10 mouse cellular contexts compared by ENCODE assay signal in the genomic region with DNA sequence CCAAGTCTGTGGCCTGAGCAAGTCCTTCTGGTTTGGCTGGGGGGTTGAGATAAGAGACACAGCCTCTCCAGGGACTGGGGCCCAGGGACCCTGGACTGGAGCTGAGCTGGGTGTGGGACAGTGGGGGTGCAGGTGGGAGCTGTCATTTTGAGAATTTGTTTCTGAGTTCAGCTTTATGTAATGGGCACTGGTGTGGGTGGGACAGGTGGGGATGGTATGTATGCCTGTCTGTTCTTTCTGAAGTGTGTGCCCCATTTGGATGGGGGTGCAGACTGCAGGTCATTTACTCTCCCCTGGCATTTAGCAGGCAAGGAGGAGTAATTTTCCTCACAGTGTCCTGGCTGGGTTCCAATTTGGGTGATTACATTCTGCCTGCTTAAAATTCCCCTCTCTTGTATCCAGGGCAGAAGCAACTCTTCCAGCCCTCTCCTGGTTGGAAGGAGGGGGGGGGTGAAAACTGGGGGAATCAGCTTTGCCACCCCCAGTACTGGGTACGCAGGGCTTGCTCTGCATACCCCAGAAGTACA. TPM values are rescaled to one million over a fixed set of nuclear protein-coding genes. Genes with fewer than 3 reads are reported as not detected.
DNase-seq lines count a peak whose midpoint lies in the region; ATAC-seq and TF ChIP-seq lines count a peak whose summit lies in the region.
"Had no signal": no experiment of that assay in that cellular context is flagged by ENCODE, and none has a peak within 500 bp of the region (broad histone marks: within the 10 kb centered on the region; RNA-seq: fewer than 3 reads in every experiment).

No protein-coding gene starts in this region.

- H3K4me3 ChIP-seq in intestine, embryonic 14.5 days (ENCODE audit: low read depth, low read length) = no peak overlapping the region
- H3K4me3 ChIP-seq in intestine, postnatal 0 days (ENCODE audit: low read depth, low read length) = no peak overlapping the region
- no peak overlapping the region for H3K4me3 ChIP-seq in stomach, embryonic 16.5 days (replicated peaks; ENCODE audit: low read length)
- no peak overlapping the region for H3K4me3 ChIP-seq in stomach, postnatal 0 days (ENCODE audit: low read depth, low read length)
- H3K4me3 ChIP-seq in midbrain, postnatal 0 days (ENCODE audit: low read depth, low read length) = no peak overlapping the region
- H3K4me3 ChIP-seq: embryonic facial prominence, embryonic 12.5 days; lung, embryonic 15.5 days had no signal

- 62% methylated on average over 1 of the region's 1 CpGs for WGBS in intestine, embryonic 14.5 days
- 41% methylated on average over 1 of the region's 1 CpGs for WGBS in intestine, postnatal 0 days
- 43% methylated on average over 1 of the region's 1 CpGs for WGBS in stomach, embryonic 16.5 days
- WGBS in stomach, postnatal 0 days = 76% methylated on average over 1 of the region's 1 CpGs
- 42% methylated on average over 1 of the region's 1 CpGs for WGBS in midbrain, postnatal 0 days

- no peak for DNase-seq in intestine, embryonic 14.5 days (ENCODE audit: low spot score)
- DNase-seq in stomach, postnatal 0 days (ENCODE audit: low spot score) = no peak
- peak; percentile 39 for DNase-seq in heart, postnatal 4 days
- DNase-seq in midbrain, postnatal 0 days (ENCODE audit: low spot score) = peak; percentile 49
- DNase-seq in frontal cortex, postnatal 14 days (ENCODE audit: low spot score in 2 of 2) = no peak

- no peak overlapping the region for H3K4me2 ChIP-seq in intestine, embryonic 14.5 days (ENCODE audit: low read length)
- H3K4me2 ChIP-seq in intestine, postnatal 0 days (replicated peaks; ENCODE audit: low read depth) = no peak overlapping the region
- H3K4me2 ChIP-seq in stomach, embryonic 16.5 days (ENCODE audit: low read depth, low read length) = no peak overlapping the region
- no peak overlapping the region for H3K4me2 ChIP-seq in stomach, postnatal 0 days (replicated peaks; ENCODE audit: low read depth)
- H3K4me2 ChIP-seq in midbrain, postnatal 0 days (ENCODE audit: low read depth, low read length, poor library complexity, severe bottlenecking) = no peak overlapping the region
- H3K4me2 ChIP-seq: lung, embryonic 15.5 days had no signal

- no peak overlapping the region for H3K27ac ChIP-seq in intestine, embryonic 14.5 days (ENCODE audit: low read depth)
- no peak overlapping the region for H3K27ac ChIP-seq in intestine, postnatal 0 days (ENCODE audit: low read depth, low read length)
- H3K27ac ChIP-seq in stomach, embryonic 16.5 days (ENCODE audit: low read length) = no peak overlapping the region
- no peak overlapping the region for H3K27ac ChIP-seq in stomach, postnatal 0 days (replicated peaks)
- H3K27ac ChIP-seq in midbrain, postnatal 0 days (ENCODE audit: low read depth, low read length) = peak overlapping the region; percentile 18; the same call in 1 of the 2 replicates
- H3K27ac ChIP-seq: embryonic facial prominence, embryonic 12.5 days; lung, embryonic 15.5 days had no signal

- H3K9ac ChIP-seq in intestine, embryonic 14.5 days (ENCODE audit: low read length) = no peak overlapping the region
- no peak overlapping the region for H3K9ac ChIP-seq in intestine, postnatal 0 days (ENCODE audit: low read depth, low read length)
- H3K9ac ChIP-seq in stomach, embryonic 16.5 days (ENCODE audit: low read length) = no peak overlapping the region
- H3K9ac ChIP-seq in stomach, postnatal 0 days (ENCODE audit: low read length) = no peak overlapping the region
- H3K9ac ChIP-seq in midbrain, postnatal 0 days (replicated peaks; ENCODE audit: low read length, poor library complexity, severe bottlenecking) = no peak overlapping the region
- H3K9ac ChIP-seq: embryonic facial prominence, embryonic 12.5 days; lung, embryonic 15.5 days had no signal

- no peak for TF ChIP-seq CTCF in intestine, postnatal 0 days (IDR thresholded peaks at IDR 0.05; ENCODE audit: low read depth)
- TF ChIP-seq CTCF in stomach, postnatal 0 days (IDR thresholded peaks at IDR 0.05; ENCODE audit: low read depth) = no peak
- TF ChIP-seq CTCF in midbrain, postnatal 0 days (IDR thresholded peaks at IDR 0.05) = no peak

- TF ChIP-seq EP300 in stomach, postnatal 0 days (optimal IDR thresholded peaks at IDR 0.05) = no peak

- no peaks in the 10 kb centered on the region for H3K36me3 ChIP-seq in intestine, embryonic 14.5 days (ENCODE audit: control insufficient read depth, insufficient read depth, low read length)
- no peaks in the 10 kb centered on the region for H3K36me3 ChIP-seq in intestine, postnatal 0 days (ENCODE audit: control insufficient read depth, insufficient read depth)
- H3K36me3 ChIP-seq in stomach, embryonic 16.5 days (ENCODE audit: control insufficient read depth, insufficient read depth, low read length) = no peaks in the 10 kb centered on the region
- H3K36me3 ChIP-seq in stomach, postnatal 0 days (ENCODE audit: control insufficient read depth, insufficient read depth, low read length) = no peaks in the 10 kb centered on the region
- H3K36me3 ChIP-seq in midbrain, postnatal 0 days (ENCODE audit: insufficient read depth, low read length) = no peaks in the 10 kb centered on the region
- H3K36me3 ChIP-seq: embryonic facial prominence, embryonic 12.5 days; lung, embryonic 15.5 days had no signal

- 0 out of 2 replicates have a peak, but pooled peaks cover 3% of the 10 kb centered on the region for H3K4me1 ChIP-seq in intestine, embryonic 14.5 days (replicated peaks; ENCODE audit: control insufficient read depth, insufficient read depth, low read length)
- no peaks in the 10 kb centered on the region for H3K4me1 ChIP-seq in intestine, postnatal 0 days (replicated peaks; ENCODE audit: control insufficient read depth, insufficient read depth, low read length)
- H3K4me1 ChIP-seq in stomach, embryonic 16.5 days (ENCODE audit: control insufficient read depth, insufficient read depth, low read length) = no peaks in the 10 kb centered on the region
- H3K4me1 ChIP-seq in stomach, postnatal 0 days (replicated peaks; ENCODE audit: control insufficient read depth, insufficient read depth) = no peaks in the 10 kb centered on the region
- H3K4me1 ChIP-seq in midbrain, postnatal 0 days (ENCODE audit: insufficient read depth, low read length) = peaks cover under 1% of the 10 kb centered on the region; the same call in 1 of the 2 replicates
- H3K4me1 ChIP-seq: lung, embryonic 15.5 days had no signal

- ATAC-seq in intestine, embryonic 14.5 days (replicated peaks; ENCODE audit: low FRiP score, low TSS enrichment, low read depth) = 0 out of 2 replicates have a peak, but pooled peaks have one; percentile 27
- ATAC-seq in intestine, postnatal 0 days = no peak
- ATAC-seq in stomach, embryonic 16.5 days (ENCODE audit: insufficient read depth, low FRiP score) = peak; percentile 50; the same call in 1 of the 2 replicates
- ATAC-seq in stomach, postnatal 0 days (ENCODE audit: low FRiP score, low TSS enrichment) = no peak
- no peak for ATAC-seq in midbrain, postnatal 0 days (ENCODE audit: low FRiP score)
- ATAC-seq in erythroid progenitor cell, adult 5-6 weeks (replicated peaks; ENCODE audit: low FRiP score, poor library complexity, severe bottlenecking) = no peak

- H3K27me3 ChIP-seq in intestine, embryonic 14.5 days (replicated peaks; ENCODE audit: control insufficient read depth, insufficient read depth, low read length) = peaks cover 7% of the 10 kb centered on the region
- H3K27me3 ChIP-seq in intestine, postnatal 0 days (replicated peaks; ENCODE audit: control insufficient read depth, insufficient read depth, low read length) = peaks cover 8% of the 10 kb centered on the region; the same call in 1 of the 2 replicates
- H3K27me3 ChIP-seq in stomach, embryonic 16.5 days (ENCODE audit: control insufficient read depth, insufficient read depth, low read length) = peaks cover 6% of the 10 kb centered on the region
- no peaks in the 10 kb centered on the region for H3K27me3 ChIP-seq in stomach, postnatal 0 days (ENCODE audit: control insufficient read depth, insufficient read depth, low read length)
- H3K27me3 ChIP-seq in midbrain, postnatal 0 days (ENCODE audit: insufficient read depth, low read length) = no peaks in the 10 kb centered on the region

- H3K9me3 ChIP-seq in intestine, embryonic 14.5 days (ENCODE audit: control insufficient read depth, low read length) = no peaks in the 10 kb centered on the region
- H3K9me3 ChIP-seq in intestine, postnatal 0 days (ENCODE audit: control insufficient read depth) = no peaks in the 10 kb centered on the region
- H3K9me3 ChIP-seq in stomach, embryonic 16.5 days (replicated peaks; ENCODE audit: control insufficient read depth, low read length) = no peaks in the 10 kb centered on the region
- H3K9me3 ChIP-seq in stomach, postnatal 0 days (ENCODE audit: control insufficient read depth, low read length) = no peaks in the 10 kb centered on the region
- no peaks in the 10 kb centered on the region for H3K9me3 ChIP-seq in midbrain, postnatal 0 days (ENCODE audit: low read length)
- H3K9me3 ChIP-seq: embryonic facial prominence, embryonic 12.5 days; lung, embryonic 15.5 days had no signal

RNA-seq across cellular contexts. Expression of gene Vrk1, which starts 54.2 kb away (rescaled TPM):
- polyA plus RNA-seq in intestine, embryonic 14.5 days (2014; fragmentation: Nextera tagmentation; extraction: Ambion mirVana) = 73.2 and 75.0 TPM in 2 replicates
- polyA plus RNA-seq in intestine, postnatal 0 days (2015; fragmentation: Nextera tagmentation; extraction: Ambion mirVana) = 20.4 and 23.0 TPM in 2 replicates
- 54.6 and 58.3 TPM in 2 replicates for polyA plus RNA-seq in stomach, embryonic 16.5 days (2015; fragmentation: Nextera tagmentation; extraction: Ambion mirVana)
- 23.9 and 26.7 TPM in 2 replicates for polyA plus RNA-seq in stomach, postnatal 0 days (2015; fragmentation: Nextera tagmentation; extraction: Ambion mirVana)
- total RNA-seq in heart, postnatal 4 days (2021) = 10 to 100 TPM; 26.4 to 28.0 TPM
- total RNA-seq in midbrain, postnatal 0 days (2014; rRNA removed) = 9.4 and 24.5 TPM in 2 replicates
- 29.2 and 30.3 TPM in 2 replicates for polyA plus RNA-seq in midbrain, postnatal 0 days (2015; fragmentation: Nextera tagmentation; extraction: Ambion mirVana)
- 56.6 and 67.8 TPM in 2 replicates for total RNA-seq in erythroid progenitor cell, adult 5-6 weeks (2015; ENCODE audit: low replicate concordance)
- total RNA-seq in erythroid progenitor cell, adult 5-6 weeks (2017; ENCODE audit: low replicate concordance) = 94.3 and 104 TPM in 2 replicates

Comparison
In these comparisons a context has a peak if more than half of its experiments do, and no peak if none do; other contexts are left out.
1. ATAC-seq: peak in intestine, embryonic 14.5 days (single experiment) and stomach, embryonic 16.5 days (single experiment); none in intestine, postnatal 0 days (single experiment), stomach, postnatal 0 days (single experiment), midbrain, postnatal 0 days (single experiment) and erythroid progenitor cell, adult 5-6 weeks (single experiment).
2. DNase-seq: peak in heart, postnatal 4 days (single experiment) and midbrain, postnatal 0 days (single experiment); none in intestine, embryonic 14.5 days (single experiment), stomach, postnatal 0 days (single experiment) and frontal cortex, postnatal 14 days (0 of 2).